Mouse (Mus musculus): ENCODE results near the gene Etv5. TPM values are rescaled to one million over a fixed set of nuclear protein-coding genes. Genes with fewer than 3 reads are reported as not detected.

Gene Etv5
- total and polyA plus RNA-seq, 3 experiments: 2.6 to 4.5 (median 3.5) TPM

DNA sequence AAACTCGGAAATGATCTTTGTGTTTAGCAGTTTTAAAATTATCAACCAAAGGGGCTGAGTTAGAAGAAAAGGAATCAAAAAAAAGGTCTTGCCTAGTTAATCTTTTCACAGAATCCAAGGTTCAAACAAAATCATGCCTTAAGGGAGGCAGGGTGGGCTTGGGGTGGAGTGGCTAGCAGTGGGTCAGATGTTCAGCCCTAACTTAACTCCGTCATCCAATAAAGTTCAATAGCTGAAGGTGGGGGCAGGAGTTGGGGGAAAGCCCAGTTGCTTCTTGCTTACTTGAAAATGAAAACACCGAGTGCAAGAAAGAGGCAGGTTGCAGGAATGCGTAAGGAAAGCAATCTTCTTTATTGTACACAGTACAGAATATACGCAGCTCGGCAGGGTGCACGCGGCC is 58.5 kb downstream of the Etv5 start:
- dilution Hi-C loops (cut with MboI; ENCODE audit: extremely low pct_ligation_motif_present, extremely low pct_unique_long_range_greater_than_20kb, low sequenced_read_pairs) (no loop called here), in situ Hi-C loops (cut with MboI; ENCODE audit: low pct_ligation_motif_present, low pct_unique_long_range_greater_than_20kb, low sequenced_read_pairs) (no loop called here)
- no peak overlapping the region for H3K4me2 ChIP-seq (ENCODE audit: insufficient read depth, low read depth, poor library complexity, severe bottlenecking)
- no peaks in the 10 kb centered on the region for H3K36me3 ChIP-seq (replicated peaks in 1 of 2; ENCODE audit: control insufficient read depth in 1 of 2, insufficient read depth in 1 of 2, low read length in 1 of 2)
- H3K9ac ChIP-seq (ENCODE audit: insufficient read depth, low read depth): no peak overlapping the region
- H3K27me3 ChIP-seq (replicated peaks): no peaks in the 10 kb centered on the region
- no peaks in the 10 kb centered on the region for H3K9me3 ChIP-seq (replicated peaks; ENCODE audit: low read length)
- TF ChIP-seq SIN3A (IDR thresholded peaks at IDR 0.05; ENCODE audit: low read length): no peak
- TF ChIP-seq ZKSCAN1 (IDR thresholded peaks at IDR 0.05; ENCODE audit: borderline replicate concordance, low read depth, low read length): no peak
- no peak for TF ChIP-seq GABPA (IDR thresholded peaks at IDR 0.05; ENCODE audit: insufficient replicate concordance, low read depth, low read length)
- no peak for TF ChIP-seq POLR2AphosphoS2 (IDR thresholded peaks at IDR 0.05; ENCODE audit: low read depth, low read length)
- TF ChIP-seq TCF12 (IDR thresholded peaks at IDR 0.05; ENCODE audit: low read depth, low read length): no peak
- no peak for TF ChIP-seq IRF4 (IDR thresholded peaks at IDR 0.05; ENCODE audit: low read depth, low read length)
- TF ChIP-seq ZNF384 (IDR thresholded peaks at IDR 0.05; ENCODE audit: low read depth, low read length): no peak
- TF ChIP-seq MYC (IDR thresholded peaks at IDR 0.05; ENCODE audit: low read depth, low read length): no peak
- TF ChIP-seq NRF1 (IDR thresholded peaks at IDR 0.05; ENCODE audit: low read depth, low read length): no peak
- no peak for TF ChIP-seq JUN (IDR thresholded peaks at IDR 0.05; ENCODE audit: insufficient read depth, low read depth, low read length)
- TF ChIP-seq SMC3 (IDR thresholded peaks at IDR 0.05; ENCODE audit: low read depth, low read length): no peak
- no peak for TF ChIP-seq MAX (IDR thresholded peaks at IDR 0.05; ENCODE audit: low read length)
- no peak for TF ChIP-seq CHD2 (IDR thresholded peaks at IDR 0.05; ENCODE audit: low read length)
- TF ChIP-seq CHD1 (IDR thresholded peaks at IDR 0.05; ENCODE audit: low read depth, low read length): no peak
- no peak for TF ChIP-seq EP300 (IDR thresholded peaks at IDR 0.05; ENCODE audit: low read length)
- TF ChIP-seq RCOR1 (conservative IDR thresholded peaks at IDR 0.05; ENCODE audit: low read depth, low read length): no peak
- no peak for TF ChIP-seq E2F4 (IDR thresholded peaks at IDR 0.05; ENCODE audit: insufficient replicate concordance, low read depth, low read length)
- H3K27ac ChIP-seq (ENCODE audit: insufficient read depth, low read depth): no peak overlapping the region
- no peak for DNase-seq (ENCODE audit: extremely low read depth)
- no peak overlapping the region for H3K4me3 ChIP-seq (replicated peaks in 1 of 3; ENCODE audit: low read depth in 2 of 3, low read length in 2 of 3, poor library complexity in 1 of 3)
- no peaks in the 10 kb centered on the region for H3K79me2 ChIP-seq (replicated peaks; ENCODE audit: control insufficient read depth, extremely low read depth, insufficient read depth, poor library complexity, severe bottlenecking)
- H3K4me1 ChIP-seq (ENCODE audit: control insufficient read depth in 1 of 2, insufficient read depth in 2 of 2): peaks cover 0 to 4% of the 10 kb centered on the region in 2 experiments; a peak in 1 of 4 replicates

- no peaks in the 10 kb centered on the region for H3K79me2 ChIP-seq (replicated peaks; ENCODE audit: control insufficient read depth, extremely low read depth, insufficient read depth, poor library complexity, severe bottlenecking)
- no peak overlapping the region for H3K4me2 ChIP-seq (ENCODE audit: insufficient read depth, low read depth, poor library complexity, severe bottlenecking)
- no peaks in the 10 kb centered on the region for H3K9me3 ChIP-seq (replicated peaks; ENCODE audit: low read length)
- no peak for DNase-seq (ENCODE audit: extremely low read depth)
- H3K9ac ChIP-seq (ENCODE audit: insufficient read depth, low read depth): no peak overlapping the region
- dilution Hi-C loops (cut with MboI; ENCODE audit: extremely low pct_ligation_motif_present, extremely low pct_unique_long_range_greater_than_20kb, low sequenced_read_pairs): no loop called here
- no peak overlapping the region for H3K27ac ChIP-seq (ENCODE audit: insufficient read depth, low read depth)
- peaks cover 2 to 4% of the 10 kb centered on the region in 2 experiments; a peak in 2 of 4 replicates for H3K4me1 ChIP-seq (ENCODE audit: control insufficient read depth in 1 of 2, insufficient read depth in 2 of 2)
- no peak for TF ChIP-seq RAD21 (IDR thresholded peaks at IDR 0.05; ENCODE audit: low read depth, low read length)
- in situ Hi-C loops (cut with MboI; ENCODE audit: low pct_ligation_motif_present, low pct_unique_long_range_greater_than_20kb, low sequenced_read_pairs): no loop called here
- H3K36me3 ChIP-seq (replicated peaks in 1 of 2; ENCODE audit: control insufficient read depth in 1 of 2, insufficient read depth in 1 of 2, low read length in 1 of 2): no peaks in the 10 kb centered on the region
- no peak overlapping the region for H3K4me3 ChIP-seq (replicated peaks in 1 of 3; ENCODE audit: low read depth in 2 of 3, low read length in 2 of 3, poor library complexity in 1 of 3)
- H3K27me3 ChIP-seq (replicated peaks): no peaks in the 10 kb centered on the region
These were observed 59.5 kb downstream of the Etv5 start for GRCm38 (mm10) chr16:22379986-22380385.

All from CH12.LX (cell line).